20 mouse cellular contexts compared by ENCODE assay signal in the genomic region with DNA sequence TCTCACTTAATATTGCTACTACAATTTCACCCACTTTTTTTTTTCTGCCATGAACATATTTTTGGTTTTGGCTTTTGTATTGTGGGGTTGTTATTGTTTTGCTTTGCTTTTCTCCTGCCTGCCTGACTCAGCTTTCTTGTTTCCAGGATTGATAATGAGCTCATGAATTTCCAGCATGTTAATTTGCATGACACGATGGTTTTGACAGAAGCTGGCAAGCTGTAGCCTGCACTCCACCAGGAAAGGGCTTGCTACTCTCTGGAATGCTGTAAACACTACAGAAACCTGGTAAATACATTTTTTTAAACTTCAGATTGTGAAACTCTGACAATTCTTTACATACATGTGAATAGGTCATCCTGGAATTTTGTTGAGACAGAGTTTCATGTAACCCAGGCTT. TPM values are rescaled to one million over a fixed set of nuclear protein-coding genes. Genes with fewer than 3 reads are reported as not detected.
DNase-seq lines count a peak whose midpoint lies in the region; ATAC-seq and TF ChIP-seq lines count a peak whose summit lies in the region.
"Had no signal": no experiment of that assay in that cellular context is flagged by ENCODE, and none has a peak within 500 bp of the region (broad histone marks: within the 10 kb centered on the region; RNA-seq: fewer than 3 reads in every experiment).

No protein-coding gene starts in this region.

- no peaks in the 10 kb centered on the region for H3K4me1 ChIP-seq in hindbrain, embryonic 14.5 days (replicated peaks; ENCODE audit: control insufficient read depth, insufficient read depth, low read length)
- H3K4me1 ChIP-seq in hindbrain, embryonic 11.5 days (replicated peaks; ENCODE audit: control insufficient read depth, insufficient read depth, low read length): no peaks in the 10 kb centered on the region
- H3K4me1 ChIP-seq in midbrain, embryonic 14.5 days (ENCODE audit: control insufficient read depth, insufficient read depth, low read length): no peaks in the 10 kb centered on the region
- H3K4me1 ChIP-seq in midbrain, embryonic 15.5 days: no peaks in the 10 kb centered on the region
- no peaks in the 10 kb centered on the region for H3K4me1 ChIP-seq in forebrain, postnatal 0 days (ENCODE audit: insufficient read depth)
- H3K4me1 ChIP-seq: embryonic facial prominence, embryonic 13.5 days; limb, embryonic 15.5 days; midbrain, embryonic 10.5 days had no signal

- no peaks in the 10 kb centered on the region for H3K27me3 ChIP-seq in hindbrain, embryonic 14.5 days (ENCODE audit: control insufficient read depth, insufficient read depth, low read length)
- H3K27me3 ChIP-seq in hindbrain, embryonic 11.5 days (ENCODE audit: control insufficient read depth, insufficient read depth, low read length): no peaks in the 10 kb centered on the region
- H3K27me3 ChIP-seq in midbrain, embryonic 14.5 days (ENCODE audit: control insufficient read depth, insufficient read depth, low read length): no peaks in the 10 kb centered on the region
- no peaks in the 10 kb centered on the region for H3K27me3 ChIP-seq in midbrain, embryonic 15.5 days (replicated peaks)
- no peaks in the 10 kb centered on the region for H3K27me3 ChIP-seq in forebrain, postnatal 0 days (ENCODE audit: insufficient read depth, low read length)
- H3K27me3 ChIP-seq: embryonic facial prominence, embryonic 13.5 days; limb, embryonic 15.5 days had no signal

- H3K9me3 ChIP-seq in hindbrain, embryonic 14.5 days (ENCODE audit: control insufficient read depth, low read length): no peaks in the 10 kb centered on the region
- H3K9me3 ChIP-seq in hindbrain, embryonic 11.5 days (ENCODE audit: control insufficient read depth, low read length): no peaks in the 10 kb centered on the region
- H3K9me3 ChIP-seq in midbrain, embryonic 14.5 days (ENCODE audit: control insufficient read depth, low read length): no peaks in the 10 kb centered on the region
- H3K9me3 ChIP-seq in midbrain, embryonic 15.5 days: no peaks in the 10 kb centered on the region
- no peaks in the 10 kb centered on the region for H3K9me3 ChIP-seq in forebrain, postnatal 0 days (ENCODE audit: low read length)
- H3K9me3 ChIP-seq: embryonic facial prominence, embryonic 13.5 days; limb, embryonic 15.5 days; midbrain, embryonic 10.5 days had no signal

- no peak overlapping the region for H3K4me2 ChIP-seq in hindbrain, embryonic 14.5 days (replicated peaks)
- no peak overlapping the region for H3K4me2 ChIP-seq in hindbrain, embryonic 11.5 days (replicated peaks; ENCODE audit: low read depth, low read length)
- no peak overlapping the region for H3K4me2 ChIP-seq in midbrain, embryonic 14.5 days (ENCODE audit: low read length)
- H3K4me2 ChIP-seq in midbrain, embryonic 15.5 days: no peak overlapping the region
- no peak overlapping the region for H3K4me2 ChIP-seq in forebrain, postnatal 0 days (ENCODE audit: low read depth)
- H3K4me2 ChIP-seq: embryonic facial prominence, embryonic 13.5 days; limb, embryonic 15.5 days had no signal

- H3K36me3 ChIP-seq in hindbrain, embryonic 14.5 days (replicated peaks; ENCODE audit: control insufficient read depth, insufficient read depth): no peaks in the 10 kb centered on the region
- H3K36me3 ChIP-seq in hindbrain, embryonic 11.5 days (ENCODE audit: control insufficient read depth, insufficient read depth, low read length): no peaks in the 10 kb centered on the region
- H3K36me3 ChIP-seq in midbrain, embryonic 14.5 days (ENCODE audit: control insufficient read depth, insufficient read depth, low read length): no peaks in the 10 kb centered on the region
- no peaks in the 10 kb centered on the region for H3K36me3 ChIP-seq in midbrain, embryonic 15.5 days (replicated peaks)
- H3K36me3 ChIP-seq in forebrain, postnatal 0 days (ENCODE audit: insufficient read depth): no peaks in the 10 kb centered on the region
- H3K36me3 ChIP-seq: embryonic facial prominence, embryonic 13.5 days; limb, embryonic 15.5 days; midbrain, embryonic 10.5 days had no signal

- WGBS in hindbrain, embryonic 14.5 days: 6% methylated on average over 1 of the region's 1 CpGs
- WGBS in hindbrain, embryonic 11.5 days: 19% methylated on average over 1 of the region's 1 CpGs
- WGBS in midbrain, embryonic 14.5 days: 15% methylated on average over 1 of the region's 1 CpGs
- 11% methylated on average over 1 of the region's 1 CpGs for WGBS in midbrain, embryonic 15.5 days
- WGBS in forebrain, postnatal 0 days: 17% methylated on average over 1 of the region's 1 CpGs

- DNase-seq in cerebellum, adult 9-11 months: peak; percentile 2
- no peak for DNase-seq in cerebellum, postnatal 4 days (ENCODE audit: low spot score in 2 of 2)
- DNase-seq in hindbrain, embryonic 14.5 days (ENCODE audit: low spot score): peak; percentile 26
- no peak for DNase-seq in hindbrain, embryonic 11.5 days (ENCODE audit: low spot score)
- peak; percentile 8 for DNase-seq in midbrain, embryonic 14.5 days
- peak; percentile 15 for DNase-seq in forebrain, postnatal 0 days
- DNase-seq in testis, postnatal 14 days (ENCODE audit: low spot score): no peak
- DNase-seq: adrenal gland, adult 2 months; embryo, embryonic 11 days; kidney, adult 11 months; left cerebral cortex, postnatal 4 days; thymus, postnatal 25 days had no signal

- H3K4me3 ChIP-seq in hindbrain, embryonic 14.5 days (replicated peaks; ENCODE audit: low read length): no peak overlapping the region
- H3K4me3 ChIP-seq in hindbrain, embryonic 11.5 days (ENCODE audit: low read depth, low read length): no peak overlapping the region
- no peak overlapping the region for H3K4me3 ChIP-seq in midbrain, embryonic 14.5 days (replicated peaks; ENCODE audit: low read depth, low read length)
- no peak overlapping the region for H3K4me3 ChIP-seq in midbrain, embryonic 15.5 days
- no peak overlapping the region for H3K4me3 ChIP-seq in forebrain, postnatal 0 days (ENCODE audit: low read depth, low read length)
- H3K4me3 ChIP-seq: embryonic facial prominence, embryonic 13.5 days; erythroblast, embryonic 14.5 days; limb, embryonic 15.5 days; midbrain, embryonic 10.5 days had no signal

- no peak overlapping the region for H3K9ac ChIP-seq in hindbrain, embryonic 14.5 days
- H3K9ac ChIP-seq in hindbrain, embryonic 11.5 days (ENCODE audit: low read depth, low read length): no peak overlapping the region
- no peak overlapping the region for H3K9ac ChIP-seq in midbrain, embryonic 14.5 days (replicated peaks; ENCODE audit: low read length)
- no peak overlapping the region for H3K9ac ChIP-seq in midbrain, embryonic 15.5 days
- no peak overlapping the region for H3K9ac ChIP-seq in forebrain, postnatal 0 days
- H3K9ac ChIP-seq: embryonic facial prominence, embryonic 13.5 days; limb, embryonic 15.5 days had no signal

- TF ChIP-seq CTCF in forebrain, postnatal 0 days (IDR thresholded peaks at IDR 0.05; ENCODE audit: low read depth): no peak

- no peak overlapping the region for H3K27ac ChIP-seq in hindbrain, embryonic 14.5 days
- no peak overlapping the region for H3K27ac ChIP-seq in hindbrain, embryonic 11.5 days (ENCODE audit: low read depth, low read length)
- H3K27ac ChIP-seq in midbrain, embryonic 14.5 days (replicated peaks; ENCODE audit: low read depth, low read length): no peak overlapping the region
- H3K27ac ChIP-seq in midbrain, embryonic 15.5 days: no peak overlapping the region
- H3K27ac ChIP-seq in forebrain, postnatal 0 days (ENCODE audit: low read depth, low read length): no peak overlapping the region
- H3K27ac ChIP-seq: embryonic facial prominence, embryonic 13.5 days; kidney, postnatal 0 days; limb, embryonic 15.5 days; midbrain, embryonic 10.5 days had no signal

- no peak for ATAC-seq in hindbrain, embryonic 14.5 days (ENCODE audit: low FRiP score)
- ATAC-seq in hindbrain, embryonic 11.5 days (ENCODE audit: low FRiP score): no peak
- no peak for ATAC-seq in midbrain, embryonic 14.5 days (ENCODE audit: low FRiP score, low TSS enrichment)
- ATAC-seq in midbrain, embryonic 15.5 days (replicated peaks): no peak
- ATAC-seq in forebrain, postnatal 0 days: peak; percentile 36; the same call in 1 of the 2 replicates
- ATAC-seq: CD4-positive, CD25-positive, alpha-beta regulatory T cell, adult 4 months; Patski had no signal

RNA-seq across cellular contexts. Expression of a gene that starts 36.3 kb away (rescaled TPM):
- polyA plus RNA-seq in hindbrain, embryonic 14.5 days (2014; fragmentation: Nextera tagmentation; extraction: Ambion mirVana): 46.0 and 51.0 TPM in 2 replicates
- 73.0 and 74.3 TPM in 2 replicates for polyA plus RNA-seq in hindbrain, embryonic 11.5 days (2014; fragmentation: Nextera tagmentation; extraction: Ambion mirVana)
- polyA plus RNA-seq in midbrain, embryonic 14.5 days (2014; fragmentation: Nextera tagmentation; extraction: Ambion mirVana): 39.2 and 54.1 TPM in 2 replicates
- polyA plus RNA-seq in midbrain, embryonic 15.5 days (2015; fragmentation: Nextera tagmentation; extraction: Ambion mirVana): 48.2 and 48.8 TPM in 2 replicates
- total RNA-seq in forebrain, postnatal 0 days (2014; rRNA removed): 60.8 and 67.2 TPM in 2 replicates
- polyA plus RNA-seq in forebrain, postnatal 0 days (2015; fragmentation: Nextera tagmentation; extraction: Ambion mirVana): 24.9 and 37.0 TPM in 2 replicates

Comparison
In these comparisons a context has a peak if more than half of its experiments do, and no peak if none do; other contexts are left out.
1. DNase-seq: peak in cerebellum, adult 9-11 months (single experiment), hindbrain, embryonic 14.5 days (single experiment), midbrain, embryonic 14.5 days (single experiment) and forebrain, postnatal 0 days (single experiment); none in cerebellum, postnatal 4 days (0 of 2), hindbrain, embryonic 11.5 days (single experiment) and testis, postnatal 14 days (single experiment).